Mouse (Mus musculus) cerebellum, postnatal 4 days (tissue): ENCODE measurements around the gene Gm6588.

Source experiments
- DNase-seq, 2 experiments: peaks; one replicate each; pipeline ENCODE4 v3.0.0; 2022; ENCODE audit warnings: low spot score in 2 of 2, mixed read lengths in 1 of 2

Gm6588 gene

GRCm38 (mm10) chr5:112468986-112469581, 19.9 kb downstream of the Gm6588 start:
- no peak for DNase-seq

- peak in 1 of 2 experiments; percentile 69 for DNase-seq
Measured at GRCm38 (mm10) chr5:112470144-112470543, 20.9 kb downstream of the Gm6588 start.

GRCm38 (mm10) chr5:112473453-112473852, 24.2 kb downstream of the Gm6588 start:
- DNase-seq, result no peak

- DNase-seq, result no peak
Measured at GRCm38 (mm10) chr5:112481946-112482410, 32.8 kb downstream of the Gm6588 start.

- DNase-seq, result no peak
Measured at GRCm38 (mm10) chr5:112482551-112482950, 33.3 kb downstream of the Gm6588 start.

GRCm38 (mm10) chr5:112483030-112483429, 33.8 kb downstream of the Gm6588 start:
- no peak for DNase-seq

GRCm38 (mm10) chr5:112484924-112485715, 35.9 kb downstream of the Gm6588 start:
- peak in 1 of 2 experiments; percentile 42 for DNase-seq

- DNase-seq, result no peak
Measured at GRCm38 (mm10) chr5:112486415-112486814, 37.2 kb downstream of the Gm6588 start.

- DNase-seq, result no peak
Measured at GRCm38 (mm10) chr5:112487504-112487903, 38.3 kb downstream of the Gm6588 start.

- no peak for DNase-seq
Measured at GRCm38 (mm10) chr5:112488101-112488776, 39.0 kb downstream of the Gm6588 start.

- no peak for DNase-seq
Measured at GRCm38 (mm10) chr5:112491489-112491888, 42.3 kb downstream of the Gm6588 start.

- DNase-seq, result no peak
Measured at GRCm38 (mm10) chr5:112493492-112493891, 44.3 kb downstream of the Gm6588 start.

GRCm38 (mm10) chr5:112496753-112497369, 47.6 kb downstream of the Gm6588 start:
- no peak for DNase-seq

GRCm38 (mm10) chr5:112498921-112499917, 50.0 kb downstream of the Gm6588 start:
- DNase-seq, result no peak

- DNase-seq, result peak in 1 of 2 experiments; percentile 40
Measured at GRCm38 (mm10) chr5:112499918-112500682, 50.9 kb downstream of the Gm6588 start.
